ENCODE assay signal across 24 mouse cellular contexts in genomic region chr14:33400019-33400418, GRCm38 (mm10). TPM values are rescaled to one million over a fixed set of nuclear protein-coding genes. Genes with fewer than 3 reads are reported as not detected.
A peak's percentile ranks its signal among the peaks of the same experiment; 100 is the strongest.
DNase-seq lines count a peak whose midpoint lies in the region; ATAC-seq and TF ChIP-seq lines count a peak whose summit lies in the region.
"Had no signal": no experiment of that assay in that cellular context is flagged by ENCODE, and none has a peak within 500 bp of the region (broad histone marks: within the 10 kb centered on the region; RNA-seq: fewer than 3 reads in every experiment).

No protein-coding gene starts in this region.

- peaks cover 3 to 7% of the 10 kb centered on the region in 2 experiments for H3K36me3 ChIP-seq in CH12.LX (replicated peaks in 1 of 2; ENCODE audit: control insufficient read depth in 1 of 2, insufficient read depth in 1 of 2, low read length in 1 of 2)

- H3K4me3 ChIP-seq in CH12.LX (replicated peaks in 1 of 3; ENCODE audit: low read depth in 2 of 3, low read length in 2 of 3, poor library complexity in 1 of 3), result no peak overlapping the region
- H3K4me3 ChIP-seq: embryonic facial prominence, embryonic 10.5 days; forebrain, embryonic 15.5 days; heart, adult 2 months; hindbrain, embryonic 13.5 days; limb, embryonic 12.5 days; liver, embryonic 13.5 days had no signal

- TF ChIP-seq CTCF in CH12.LX (conservative IDR thresholded peaks at IDR 0.05 in 1 of 2, IDR thresholded peaks at IDR 0.05 in 1 of 2; ENCODE audit: low read depth in 2 of 2, low read length in 2 of 2), result no peak

- no peaks in the 10 kb centered on the region for H3K9me3 ChIP-seq in CH12.LX (replicated peaks; ENCODE audit: low read length)
- H3K9me3 ChIP-seq: embryonic facial prominence, embryonic 10.5 days; forebrain, embryonic 15.5 days; hindbrain, embryonic 13.5 days; limb, embryonic 12.5 days; liver, embryonic 13.5 days had no signal

- no peak for TF ChIP-seq RAD21 in CH12.LX (IDR thresholded peaks at IDR 0.05; ENCODE audit: low read depth, low read length)

- dilution Hi-C loops in CH12.LX (cut with MboI; ENCODE audit: extremely low pct_ligation_motif_present, extremely low pct_unique_long_range_greater_than_20kb, low sequenced_read_pairs), result no loop called here

- peak; percentile 52; the same call in 1 of the 2 replicates for TF ChIP-seq EP300 in CH12.LX (IDR thresholded peaks at IDR 0.05; ENCODE audit: low read length)

- H3K27ac ChIP-seq in CH12.LX (ENCODE audit: insufficient read depth, low read depth), result no peak overlapping the region
- H3K27ac ChIP-seq: embryonic facial prominence, embryonic 10.5 days; forebrain, embryonic 15.5 days; heart, adult 2 months; hindbrain, embryonic 13.5 days; limb, embryonic 12.5 days; liver, embryonic 13.5 days had no signal

- 0 out of 2 replicates have a peak overlapping the region, but pooled peaks have one; percentile 19 for H3K4me2 ChIP-seq in CH12.LX (ENCODE audit: insufficient read depth, low read depth, poor library complexity, severe bottlenecking)
- H3K4me2 ChIP-seq: forebrain, embryonic 15.5 days; hindbrain, embryonic 13.5 days; limb, embryonic 12.5 days; liver, embryonic 13.5 days had no signal

- ATAC-seq in frontal cortex, adult (ENCODE audit: low TSS enrichment), result no peak
- ATAC-seq: forebrain, embryonic 15.5 days; inflammation-experienced regulatory T-cells, adult 6 months had no signal

- H3K27me3 ChIP-seq in CH12.LX (replicated peaks), result no peaks in the 10 kb centered on the region
- H3K27me3 ChIP-seq: forebrain, embryonic 15.5 days; hindbrain, embryonic 13.5 days; limb, embryonic 12.5 days; liver, embryonic 13.5 days had no signal

- H3K9ac ChIP-seq in CH12.LX (ENCODE audit: insufficient read depth, low read depth), result no peak overlapping the region
- H3K9ac ChIP-seq: forebrain, embryonic 15.5 days; hindbrain, embryonic 13.5 days; limb, embryonic 12.5 days; liver, embryonic 13.5 days had no signal

- H3K4me1 ChIP-seq in CH12.LX (ENCODE audit: control insufficient read depth in 1 of 2, insufficient read depth in 2 of 2), result peaks cover 0 to 12% of the 10 kb centered on the region in 2 experiments; a peak in 2 of 4 replicates
- H3K4me1 ChIP-seq: embryonic facial prominence, embryonic 10.5 days; forebrain, embryonic 15.5 days; hindbrain, embryonic 13.5 days; limb, embryonic 12.5 days; liver, embryonic 13.5 days had no signal

- in situ Hi-C loops in CH12.LX (cut with MboI; ENCODE audit: low pct_ligation_motif_present, low pct_unique_long_range_greater_than_20kb, low sequenced_read_pairs), result no loop called here

- no peaks in the 10 kb centered on the region for H3K79me2 ChIP-seq in CH12.LX (replicated peaks; ENCODE audit: control insufficient read depth, extremely low read depth, insufficient read depth, poor library complexity, severe bottlenecking)

- DNase-seq in 416B (ENCODE audit: low read depth) (peak; percentile 57), CH12.LX (ENCODE audit: extremely low read depth) (peak; percentile 29)
- peak; percentile 22 for DNase-seq in induced T-regulatory cell, adult 2 months (ENCODE audit: low read depth)
- peak; percentile 11 for DNase-seq in naive thymus-derived CD4-positive, alpha-beta T cell, adult 2 months (ENCODE audit: low read depth)
- no peak for DNase-seq in layer of hippocampus, postnatal 25 days (ENCODE audit: extremely low spot score in 1 of 2, low spot score in 1 of 2)
- no peak for DNase-seq in retina, embryonic 14.5 days (ENCODE audit: low spot score)
- DNase-seq: adrenal gland, adult 8-10 months; cerebellum, adult 9-10 months; gastrocnemius, postnatal 25 days; heart, adult 2 months; kidney, adult 18-20 months; kidney, postnatal 10 days; layer of hippocampus, postnatal 36 days; liver, embryonic 13.5 days; lung, adult 2 months; lung, postnatal 14 days; right cerebral cortex, postnatal 25 days; thymus, postnatal 25 days had no signal

- TF ChIP-seq POLR2A in CH12.LX (IDR thresholded peaks at IDR 0.05; ENCODE audit: low read depth, low read length), result no peak

TF ChIP-seq in CH12.LX, 34 proteins besides CTCF, POLR2A, EP300 and RAD21:
- TF ChIP-seq POLR2AphosphoS2 (IDR thresholded peaks at IDR 0.05; ENCODE audit: low read depth, low read length) (no peak), NELFE (IDR thresholded peaks at IDR 0.05; ENCODE audit: low read depth, low read length) (no peak), BHLHE40 (IDR thresholded peaks at IDR 0.05; ENCODE audit: low read depth, low read length) (0 out of 2 replicates have a peak, but pooled peaks have one; percentile 21), IRF4 (IDR thresholded peaks at IDR 0.05; ENCODE audit: low read depth, low read length) (peak; percentile 19; the same call in 1 of the 2 replicates), USF2 (conservative IDR thresholded peaks at IDR 0.05; ENCODE audit: low read depth, low read length) (no peak), MXI1 (IDR thresholded peaks at IDR 0.05; ENCODE audit: low read depth, low read length) (peak; percentile 18; the same call in 1 of the 2 replicates), MAX (IDR thresholded peaks at IDR 0.05; ENCODE audit: low read length) (no peak), UBTF (IDR thresholded peaks at IDR 0.05; ENCODE audit: low read depth, low read length) (no peak), CHD1 (IDR thresholded peaks at IDR 0.05; ENCODE audit: low read depth, low read length) (no peak), MAFK (IDR thresholded peaks at IDR 0.05; ENCODE audit: insufficient replicate concordance, low read length) (no peak), ZNF384 (IDR thresholded peaks at IDR 0.05; ENCODE audit: low read depth, low read length) (peak; percentile 74), JUND (conservative IDR thresholded peaks at IDR 0.05; ENCODE audit: low read depth, low read length) (no peak)
TF ChIP-seq in CH12.LX: peak in this region for 4.

RNA-seq across cellular contexts. Expression of gene Mapk8, which starts 46.9 kb away (rescaled TPM):
- 9.1 TPM in 2 replicates for total RNA-seq in CH12.LX (2012; rRNA removed)
- 31.9 and 33.4 TPM in 2 replicates for total RNA-seq in CH12.LX (2014; rRNA removed)
- 21.2 and 21.9 TPM in 2 replicates for polyA plus RNA-seq in CH12.LX (2012; ENCODE audit: insufficient read length, low read depth)
- total RNA-seq in layer of hippocampus, postnatal 25 days (2021), result 10 to 100 TPM; 84.8 to 91.9 TPM

Comparison
In these comparisons a context has a peak if more than half of its experiments do, and no peak if none do; other contexts are left out.
1. DNase-seq: peak in 416B (single experiment), CH12.LX (single experiment), induced T-regulatory cell, adult 2 months (single experiment) and naive thymus-derived CD4-positive, alpha-beta T cell, adult 2 months (single experiment); none in layer of hippocampus, postnatal 25 days (0 of 2) and retina, embryonic 14.5 days (single experiment).